Mouse (Mus musculus) 416B (cell line): ENCODE data around the gene Nav2.
A peak's percentile ranks its signal among the peaks of the same experiment; 100 is the strongest.

Experiments
- DNase-seq: peaks from one replicate; pipeline ENCODE4 v3.0.0; 2011; ENCODE audit warnings: low read depth

Nav2 gene

DNA sequence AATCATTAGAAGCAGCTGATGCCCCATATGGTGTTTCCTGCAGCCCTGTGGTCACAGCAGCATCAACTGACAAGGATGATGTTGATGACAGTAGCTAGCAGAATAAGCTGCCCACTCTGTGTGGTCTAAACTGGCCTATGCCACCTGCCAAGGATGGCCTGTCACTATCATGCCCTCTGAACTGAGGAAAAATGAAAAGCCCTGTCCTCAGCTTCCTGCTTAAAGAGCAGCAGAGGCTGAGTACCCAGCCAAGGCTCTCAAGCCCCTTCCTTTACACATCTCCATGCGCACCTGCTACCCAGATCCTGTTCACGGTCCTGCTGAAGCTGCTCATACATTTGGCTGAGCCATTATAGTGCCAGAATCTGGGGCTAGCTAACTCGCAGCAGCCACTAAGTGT is 193.7 kb downstream of the Nav2 start:
- DNase-seq = no peak

DNA sequence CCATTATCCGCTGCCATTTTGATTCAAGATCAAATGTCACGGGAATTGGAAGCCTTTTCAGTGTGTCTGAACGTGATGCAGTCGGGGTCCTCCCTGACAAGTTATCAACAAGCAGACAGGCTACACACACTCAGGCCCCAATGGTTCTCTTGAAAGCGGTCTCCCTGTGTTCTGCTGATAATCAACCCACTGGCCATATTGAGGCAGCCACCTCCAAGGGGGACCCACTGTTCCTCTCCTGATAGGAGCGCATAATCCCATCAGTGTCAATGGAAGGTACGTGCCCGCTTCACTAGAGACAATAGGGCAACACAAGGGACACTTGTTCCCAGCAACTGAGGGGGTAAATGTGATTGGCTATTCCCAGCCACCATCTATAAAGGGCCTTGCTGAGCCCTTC is 195.9 kb downstream of the Nav2 start:
- no peak for DNase-seq

DNA sequence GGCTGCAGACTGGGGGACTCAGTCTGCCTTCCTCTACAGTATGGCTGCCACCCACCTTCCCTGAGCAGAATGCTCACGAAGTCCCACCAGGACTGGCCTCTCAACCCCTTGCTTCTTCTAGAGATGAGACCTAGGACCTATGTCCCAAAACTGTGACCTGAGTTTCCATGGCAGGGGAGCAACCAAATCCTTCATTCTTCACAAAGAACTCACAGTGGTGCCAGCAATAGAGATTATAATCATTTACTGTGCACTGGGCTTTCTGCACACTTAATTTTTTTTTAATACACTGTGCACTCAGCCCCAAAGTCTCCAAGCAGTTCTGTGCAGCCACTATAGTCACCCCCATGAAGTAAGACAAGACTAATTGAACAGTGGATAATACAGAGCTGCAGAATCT is 196.3 kb downstream of the Nav2 start:
- DNase-seq = no peak

DNA sequence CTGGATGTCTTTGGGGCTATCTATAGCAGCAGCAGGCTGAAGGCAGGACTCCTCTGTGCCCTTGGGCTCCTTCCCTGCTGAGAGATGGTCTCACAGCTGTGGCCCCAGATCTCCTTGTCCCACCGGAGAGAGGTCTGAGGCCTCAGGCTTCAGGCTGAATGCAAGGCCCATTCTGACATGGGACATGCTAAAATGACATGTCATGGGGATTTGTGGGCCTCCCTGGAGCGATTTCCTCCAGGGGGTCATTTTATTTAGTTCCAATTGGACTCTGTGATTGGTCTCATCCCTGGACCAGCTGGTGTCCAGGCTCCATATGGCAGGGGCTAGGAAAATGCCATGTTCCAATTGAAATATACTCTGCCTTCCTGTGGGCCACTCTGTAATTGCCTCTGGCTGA is 197.0 kb downstream of the Nav2 start:
- DNase-seq = no peak

DNA sequence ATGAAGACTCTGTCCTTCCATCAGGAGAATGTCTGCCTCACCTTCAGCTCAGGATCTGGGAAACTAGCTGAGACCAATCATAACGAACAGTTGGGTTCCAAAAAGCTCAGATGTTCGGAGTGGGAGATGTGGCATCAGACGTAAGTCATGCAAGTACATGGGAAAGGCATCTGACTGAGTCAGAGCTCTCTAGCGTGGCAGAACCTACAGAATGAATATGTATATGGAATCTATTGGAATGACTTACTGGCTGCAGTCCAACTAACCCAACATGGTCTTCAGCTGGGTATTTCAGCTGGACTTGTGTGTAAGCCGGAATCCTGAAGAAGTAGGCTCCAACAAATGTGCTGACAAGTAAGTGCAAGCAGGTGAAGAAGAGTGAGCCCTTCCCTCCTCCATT is 199.6 kb downstream of the Nav2 start:
- DNase-seq = no peak

DNA sequence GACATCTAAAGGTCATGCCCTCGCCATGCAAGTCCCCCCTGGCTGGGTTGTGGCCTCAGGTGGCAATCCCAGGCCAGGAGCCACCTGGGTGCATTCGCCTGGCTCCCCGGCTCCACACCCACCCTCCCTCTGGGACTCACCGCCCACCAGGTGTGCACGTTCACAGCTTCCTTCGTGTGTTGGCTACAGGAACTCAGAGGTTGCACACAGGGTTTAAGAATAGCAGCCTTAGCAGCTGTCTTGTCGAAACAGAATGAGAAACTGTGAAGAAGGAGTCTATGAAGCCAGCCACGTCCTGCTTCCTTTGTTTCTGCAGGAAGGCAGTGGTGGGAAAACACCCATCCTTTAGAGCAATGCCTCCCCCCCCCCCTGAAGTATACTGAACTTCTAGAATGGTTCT is 210.5 kb downstream of the Nav2 start:
- no peak for DNase-seq

DNA sequence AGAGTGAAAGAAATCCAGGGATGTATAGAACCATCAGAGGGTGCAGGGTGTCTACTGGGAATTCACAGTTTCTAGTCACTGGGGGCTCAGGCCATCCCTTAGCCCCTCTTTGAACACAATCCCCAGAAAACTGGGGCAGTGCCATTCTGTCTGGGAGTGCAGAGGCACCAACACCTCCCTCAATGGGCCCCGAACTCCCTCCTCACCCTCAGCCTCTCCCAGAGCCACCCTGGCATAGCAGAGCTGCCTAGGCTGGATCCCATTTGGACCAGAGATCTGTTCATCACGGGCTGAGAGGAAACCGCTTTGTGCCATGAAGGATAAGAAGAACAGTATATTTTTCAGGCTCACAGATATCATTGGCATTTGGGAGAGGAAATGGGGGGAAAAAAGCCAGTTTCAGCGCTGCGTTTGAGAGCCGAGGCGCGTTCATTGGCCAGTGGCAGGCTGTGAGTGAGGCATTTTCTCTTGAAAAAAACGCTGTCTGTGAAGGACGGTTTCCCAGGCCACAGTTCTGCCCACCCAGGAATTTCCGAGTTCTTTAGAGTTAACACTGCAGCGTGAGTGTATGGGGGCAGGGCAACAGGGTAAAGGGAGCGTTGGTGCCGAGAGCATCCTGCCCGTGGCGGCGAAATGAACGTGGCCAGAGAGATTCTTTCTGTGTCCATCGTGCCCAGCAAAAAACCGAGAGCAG is 211.4 kb downstream of the Nav2 start:
- DNase-seq = no peak

DNA sequence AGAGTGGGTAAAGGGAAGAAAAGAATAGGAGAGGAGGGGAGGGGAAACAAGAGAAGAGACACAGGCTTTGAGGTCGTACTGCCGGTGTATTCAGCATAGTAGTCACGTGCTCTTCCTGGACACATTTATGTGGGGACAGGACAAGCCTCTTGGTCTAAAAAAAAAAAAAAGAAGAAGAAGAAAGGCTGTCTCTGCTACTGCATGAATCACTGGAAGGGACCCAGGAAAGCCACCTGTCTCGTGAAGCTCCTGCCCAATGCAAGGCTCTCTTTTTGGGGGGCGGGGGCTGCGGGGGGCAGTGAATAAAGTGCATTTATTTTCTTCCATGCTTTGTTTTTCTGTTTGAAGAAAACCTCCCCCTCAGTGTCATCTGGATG is 212.0 kb downstream of the Nav2 start:
- DNase-seq = no peak

DNA sequence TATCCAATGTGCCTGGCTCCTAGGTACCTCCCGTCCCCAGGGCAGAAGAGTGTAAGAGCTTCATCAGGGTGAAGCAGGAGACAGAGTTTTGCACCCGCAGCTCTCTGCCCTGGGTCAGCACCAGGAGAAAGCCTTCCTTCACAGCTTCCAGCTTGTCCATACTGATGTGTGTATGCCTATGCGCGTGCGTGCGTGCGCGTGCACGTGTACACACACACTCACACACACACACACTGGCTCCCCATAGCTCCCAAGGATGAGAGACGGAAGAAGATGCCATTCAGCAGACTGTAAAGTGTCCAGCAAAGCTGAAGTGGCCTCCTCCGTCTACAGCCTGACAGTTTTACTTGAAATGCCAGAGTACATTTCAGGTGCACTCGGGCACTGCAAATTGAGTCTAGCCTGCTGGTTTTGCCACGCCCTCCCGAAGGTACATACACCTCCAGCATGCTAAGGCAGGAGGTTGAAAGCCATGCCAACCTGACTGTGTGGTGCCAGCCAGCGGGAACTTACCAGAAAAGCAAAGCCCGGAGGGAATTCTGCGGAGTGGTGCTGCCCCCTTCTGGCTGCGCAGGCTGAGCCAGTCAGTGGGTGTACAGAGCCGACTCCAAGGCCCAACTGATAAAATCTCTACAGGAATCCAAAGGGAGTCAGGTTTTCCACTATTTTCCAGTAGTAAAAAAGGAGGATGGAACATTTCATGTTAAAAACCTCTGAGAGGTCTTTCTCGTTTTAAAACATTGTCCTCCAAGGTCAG is 212.6 kb downstream of the Nav2 start:
- DNase-seq = peak; percentile 65

DNA sequence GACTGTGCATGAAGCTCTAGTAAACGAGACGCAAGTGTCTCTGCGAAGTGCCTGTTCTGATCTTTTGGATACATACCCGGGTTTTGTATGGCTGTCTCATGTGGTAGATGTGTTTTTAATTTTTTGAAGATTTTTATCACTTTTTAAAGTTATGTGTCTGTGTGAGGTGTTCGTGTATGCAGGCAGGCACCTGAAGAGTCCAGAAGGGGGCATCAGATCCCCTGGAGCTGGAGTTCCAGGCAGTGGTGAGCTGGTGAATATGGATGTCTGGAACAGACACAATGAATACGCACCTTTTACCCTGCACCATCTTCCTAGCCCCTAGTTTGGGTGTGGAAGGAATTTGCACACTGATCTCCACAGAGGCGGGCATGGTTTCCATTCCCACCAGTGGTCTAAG is 214.0 kb downstream of the Nav2 start:
- DNase-seq = no peak

DNA sequence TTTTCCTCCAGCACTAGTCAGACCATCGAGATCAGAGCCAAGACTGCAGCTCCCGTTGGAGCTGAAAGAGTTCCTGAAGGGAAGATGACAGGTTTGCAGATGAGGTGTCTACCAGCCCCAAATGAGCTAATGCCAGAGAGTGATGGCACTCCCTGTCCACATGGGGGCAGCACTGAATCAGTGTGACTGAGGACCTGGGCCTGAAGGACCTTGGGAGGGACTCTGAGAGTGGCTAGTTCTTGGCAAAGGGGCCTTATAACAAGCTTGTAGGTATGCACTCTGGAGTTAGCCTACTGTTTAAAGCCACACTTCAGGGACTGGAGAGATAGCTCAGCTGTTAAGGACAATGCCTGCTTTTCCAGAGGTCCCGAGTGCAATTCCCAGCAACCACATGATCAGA is 217.0 kb downstream of the Nav2 start:
- DNase-seq = peak; percentile 47

DNA sequence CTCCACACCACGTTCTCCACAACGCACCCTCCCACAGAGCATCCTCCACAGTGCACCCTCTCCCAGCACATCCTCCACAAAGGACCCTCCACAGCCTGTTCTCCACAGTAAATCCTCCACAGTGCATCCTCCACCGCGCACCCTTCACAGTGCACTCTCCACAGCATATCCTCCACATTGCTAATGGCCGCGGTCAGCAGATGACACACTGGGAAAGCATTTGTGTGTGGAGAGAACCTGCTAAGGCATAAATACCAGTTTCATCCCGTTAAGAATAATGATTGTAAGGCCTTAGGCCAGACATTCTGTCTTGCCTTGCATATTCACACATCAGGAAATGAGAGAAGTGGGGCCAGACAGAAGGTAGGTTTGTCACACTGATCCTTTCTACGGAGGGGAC is 219.7 kb downstream of the Nav2 start:
- DNase-seq = no peak

DNA sequence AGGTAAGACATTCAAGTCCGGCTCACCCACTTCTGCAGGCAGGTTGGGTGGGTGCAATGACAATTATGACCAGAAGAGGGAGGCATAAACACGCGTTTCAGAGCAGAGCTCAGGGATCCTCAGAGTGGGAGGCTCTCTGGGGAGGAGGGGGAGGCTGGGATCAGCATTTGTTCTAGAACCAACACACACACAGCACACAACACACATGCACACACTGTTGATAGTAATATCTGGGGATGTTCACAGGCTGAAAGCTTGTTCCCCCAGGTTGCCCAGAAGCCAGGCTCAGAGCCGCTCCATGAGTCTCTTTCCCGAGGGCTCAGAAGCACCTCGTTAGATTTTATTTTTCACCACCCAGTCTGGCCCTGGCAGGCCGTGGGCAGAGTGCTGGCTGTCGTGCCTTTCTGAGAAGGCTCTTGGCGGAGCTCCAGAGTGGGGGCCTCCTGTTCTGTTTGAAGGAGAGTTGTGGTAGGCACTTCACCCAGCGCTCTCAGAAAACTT is 224.4 kb downstream of the Nav2 start:
- peak; percentile 36 for DNase-seq

DNA sequence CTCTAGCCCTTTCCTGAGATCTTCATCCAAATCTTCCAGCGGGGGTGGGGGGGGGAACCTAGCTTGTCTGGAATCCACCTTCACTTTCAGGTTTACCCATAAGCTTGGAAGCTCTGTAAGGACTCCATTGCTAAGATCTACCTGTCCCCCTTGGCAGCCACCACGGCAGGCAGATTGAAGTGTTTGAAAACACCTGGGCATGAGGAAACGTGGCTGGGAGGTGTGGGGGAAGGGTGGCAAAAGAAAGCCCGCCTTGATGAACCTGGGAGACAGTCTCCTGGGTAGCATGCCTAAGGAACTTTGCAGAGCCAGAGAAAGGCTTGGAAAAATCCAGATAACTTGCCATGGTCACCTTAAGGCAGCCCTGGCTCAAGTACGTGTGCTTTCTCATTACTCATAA is 225.9 kb downstream of the Nav2 start:
- no peak for DNase-seq

DNA sequence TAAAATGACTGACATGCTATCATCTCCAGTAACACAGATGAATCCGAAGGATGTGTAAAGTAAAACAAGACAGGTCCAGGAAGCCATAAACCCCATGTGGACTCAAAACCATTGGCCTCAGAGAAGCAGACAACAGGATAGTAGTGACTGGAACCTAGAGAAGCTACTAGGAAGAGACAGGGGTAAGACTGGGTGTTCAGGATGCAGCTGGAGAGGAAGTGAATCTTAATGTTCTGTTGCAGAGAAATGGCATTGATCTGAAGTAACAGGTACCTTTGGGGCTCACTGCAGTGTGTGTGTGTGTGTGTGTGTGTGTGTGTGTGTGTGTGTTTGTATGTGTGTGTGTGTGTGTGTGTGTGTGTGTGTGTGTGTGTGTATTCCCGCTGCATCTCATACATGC is 231.2 kb downstream of the Nav2 start:
- no peak for DNase-seq

DNA sequence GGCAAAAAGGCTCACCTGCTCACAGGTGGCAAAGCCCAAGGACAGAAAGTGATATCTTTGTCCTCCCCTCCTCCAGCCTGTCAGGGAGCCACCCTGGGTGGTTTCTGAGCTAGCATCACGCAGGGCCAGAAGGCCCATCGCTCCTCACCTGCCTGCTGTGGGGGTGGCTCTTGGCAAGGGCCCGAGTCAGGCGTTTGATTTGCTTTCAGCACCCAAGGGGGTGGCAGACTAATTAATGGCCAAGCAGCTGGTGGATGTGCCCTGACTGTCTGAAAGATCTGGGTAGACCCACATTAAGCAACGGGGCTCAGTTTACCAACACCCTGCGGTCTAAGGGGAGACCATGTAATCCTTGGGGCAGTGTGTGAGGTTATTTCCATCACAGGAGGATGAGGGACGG is 235.4 kb downstream of the Nav2 start:
- DNase-seq = no peak

DNA sequence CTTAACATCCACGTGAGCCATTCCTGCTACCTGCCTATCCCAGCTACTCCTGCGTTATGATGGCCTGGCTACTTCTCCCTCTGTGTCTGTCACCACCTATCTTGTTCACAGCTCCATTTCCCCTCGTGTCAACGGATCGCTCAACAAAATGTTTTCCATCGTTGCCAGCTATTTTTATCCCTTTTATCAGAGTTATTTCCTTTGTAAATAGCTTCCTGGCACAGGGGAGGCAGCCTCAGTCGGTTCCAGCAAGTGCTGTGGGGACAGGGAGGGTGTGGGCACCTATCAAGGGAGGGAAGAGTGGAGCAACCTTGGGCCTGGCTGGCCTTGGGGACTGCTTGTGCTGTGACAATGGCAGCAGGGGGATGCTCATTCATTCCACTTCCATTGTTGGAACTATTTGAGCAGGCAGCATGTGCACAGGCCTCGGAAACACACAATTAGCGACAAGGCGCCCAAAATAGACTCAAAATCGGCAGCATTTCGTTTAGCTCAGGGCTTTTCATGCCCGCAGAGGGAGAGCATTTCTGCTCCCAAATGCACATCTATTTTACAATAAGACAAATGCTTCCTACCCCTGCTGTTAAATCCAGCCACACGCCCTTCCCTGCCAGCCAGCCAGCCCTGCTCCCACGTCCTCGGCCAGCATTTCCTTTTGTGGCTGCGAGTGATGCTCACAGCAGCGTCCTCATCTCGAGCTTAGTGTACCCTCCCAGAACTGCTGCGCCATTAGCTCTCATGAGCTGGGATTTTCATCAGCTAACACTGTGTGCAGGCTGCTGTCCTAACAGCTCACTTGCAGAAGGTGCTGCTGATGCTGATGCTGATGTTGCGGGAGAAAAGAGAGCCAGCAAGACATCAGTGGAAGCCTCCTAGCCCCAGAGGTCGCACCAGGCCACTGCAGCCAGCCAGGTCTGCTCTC is 237.5 kb downstream of the Nav2 start:
- no peak for DNase-seq

DNA sequence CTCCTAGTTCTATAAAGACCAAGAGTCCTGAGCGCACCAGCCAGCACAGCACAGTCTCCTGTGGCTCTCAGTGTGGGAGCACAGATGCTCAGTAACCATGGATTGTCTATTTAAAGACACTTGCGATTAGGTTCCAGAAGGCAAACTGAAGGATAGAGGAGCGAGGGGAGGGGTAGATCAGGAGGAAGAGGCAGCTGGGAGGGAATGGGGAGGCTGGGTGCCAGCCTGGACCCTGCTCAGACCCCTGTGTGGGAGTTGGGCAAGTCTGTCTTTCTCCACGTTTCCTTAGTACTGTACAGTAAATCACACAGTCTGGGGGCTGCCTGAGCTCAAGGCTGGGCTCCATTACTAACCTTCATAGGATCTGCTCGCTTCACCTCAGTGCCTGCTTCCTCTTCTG is 243.8 kb downstream of the Nav2 start:
- DNase-seq = no peak

DNA sequence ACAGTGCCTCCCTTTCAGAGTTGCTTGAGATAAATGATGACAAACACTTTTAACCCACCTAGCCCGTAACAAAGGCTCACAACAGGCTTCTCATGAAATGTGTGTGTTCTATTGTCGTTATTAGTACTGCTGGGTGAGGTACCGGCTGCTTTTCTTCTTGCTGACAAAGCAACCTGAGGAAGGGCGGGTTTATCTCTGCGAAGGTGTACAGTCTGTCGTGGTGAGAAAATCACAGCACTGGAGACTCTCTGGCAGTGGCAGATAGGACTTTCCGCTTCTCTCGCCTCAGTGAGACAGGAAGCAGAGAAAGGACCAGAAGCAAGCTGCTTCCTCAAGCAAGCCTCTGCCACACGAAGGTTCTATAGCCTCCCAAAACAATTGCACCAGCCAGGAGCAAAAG is 244.2 kb downstream of the Nav2 start:
- no peak for DNase-seq

DNA sequence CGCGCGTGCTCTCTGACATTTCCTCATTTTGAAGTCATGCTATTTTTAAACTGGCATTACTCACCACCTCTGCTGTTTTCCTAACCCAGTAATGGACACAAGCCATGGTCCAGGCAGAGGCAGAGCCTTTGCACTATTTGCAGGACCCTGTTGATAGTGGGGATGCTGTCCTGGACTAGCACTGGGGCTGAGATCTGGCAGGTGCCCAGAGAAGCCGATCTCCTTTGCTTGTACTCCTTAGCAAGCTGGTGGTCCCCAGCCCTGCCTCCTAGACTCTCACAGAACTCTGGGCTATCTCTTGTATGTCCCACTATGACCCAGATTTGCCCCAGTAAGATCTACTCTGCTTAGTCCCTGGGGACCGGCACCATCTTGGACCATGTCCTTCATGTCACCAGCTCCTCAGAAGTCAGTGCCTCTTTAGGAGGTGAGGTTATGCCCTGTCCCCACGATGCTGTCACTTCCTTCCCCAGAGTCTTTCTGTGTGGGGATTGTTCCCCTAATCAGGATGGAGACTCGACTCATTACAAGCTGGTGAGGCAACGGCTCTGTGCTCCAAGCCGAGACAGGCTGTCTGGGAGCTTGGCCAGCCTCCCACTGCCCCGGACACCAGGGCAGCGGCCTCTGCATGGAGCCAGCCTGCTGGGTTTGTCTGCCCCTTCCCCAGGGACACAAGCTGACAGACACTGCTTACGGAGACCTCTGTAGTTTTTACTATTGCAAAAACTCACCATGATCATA is 250.3 kb downstream of the Nav2 start:
- no peak for DNase-seq

DNA sequence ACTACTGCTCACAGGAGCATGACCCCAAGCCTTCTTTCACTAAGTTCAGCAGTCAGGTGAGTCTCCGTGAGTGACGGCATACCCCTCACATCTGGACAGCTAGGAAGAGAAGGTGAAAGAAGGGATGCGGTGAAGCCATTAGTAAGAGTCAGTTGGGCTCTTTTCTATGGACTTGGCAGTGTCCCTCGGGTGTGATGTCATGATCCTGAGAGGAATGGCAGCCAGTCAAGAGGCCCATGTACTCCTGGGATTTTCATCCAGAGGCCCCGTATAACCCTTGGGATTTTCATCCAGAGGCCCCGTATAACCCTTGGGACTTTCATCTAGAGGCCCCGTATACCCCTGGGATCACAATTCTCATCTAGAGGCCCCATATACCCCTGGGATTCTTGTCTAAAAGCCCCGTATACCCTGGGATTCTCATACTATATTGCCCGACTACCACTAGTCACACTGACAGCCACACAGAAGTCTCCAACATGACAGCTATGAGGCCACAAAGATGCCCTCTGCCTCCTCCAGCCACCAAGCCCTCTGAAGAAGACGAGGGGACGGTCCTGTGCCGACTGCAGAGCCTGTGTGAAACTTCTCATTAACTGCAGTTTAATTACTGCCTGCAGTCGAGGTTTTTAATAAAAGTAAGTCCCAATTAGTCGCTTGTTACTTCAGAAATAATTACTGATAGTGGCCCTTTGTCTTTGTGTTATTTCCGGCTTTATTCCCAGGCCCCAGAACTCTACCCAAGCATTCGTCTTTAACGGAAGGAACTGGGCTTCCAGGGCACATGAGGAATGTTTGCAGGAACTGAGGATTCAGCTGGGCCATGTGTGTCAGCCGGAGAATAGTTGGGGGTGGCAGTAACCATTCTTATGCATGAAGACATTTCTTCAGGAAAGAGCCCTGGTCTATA is 251.4 kb downstream of the Nav2 start:
- DNase-seq = no peak
